Mouse (Mus musculus) c-Kit-positive CD71-positive TER-119-negative erythroid progenitor cells, embryonic 14.5 days (primary cell): Measurements from ENCODE around the gene Neurl4.
A peak's percentile ranks its signal among the peaks of the same experiment; 100 is the strongest.

Experiments
- DNase-seq: peaks from one replicate; pipeline ENCODE4 v3.0.0-alpha.2; 2013; ENCODE audit warnings: low read depth

Gene Neurl4

GRCm38 (mm10) chr11:69932254-69932653 lies 31.4 kb downstream of the Neurl4 start:
- no peak for DNase-seq

- no peak for DNase-seq
These were observed 32.2 kb downstream of the Neurl4 start for GRCm38 (mm10) chr11:69933066-69933465.

- DNase-seq = peak; percentile 92
These were observed 33.3 kb downstream of the Neurl4 start for GRCm38 (mm10) chr11:69934169-69934568.

GRCm38 (mm10) chr11:69934681-69935080 lies 33.8 kb downstream of the Neurl4 start:
- no peak for DNase-seq

GRCm38 (mm10) chr11:69935137-69935879 lies 34.4 kb downstream of the Neurl4 start, which contains the start of gene Ybx2:
TSS of gene Ybx2 (plus strand) at chr11:69935796.
- DNase-seq = no peak

DNA sequence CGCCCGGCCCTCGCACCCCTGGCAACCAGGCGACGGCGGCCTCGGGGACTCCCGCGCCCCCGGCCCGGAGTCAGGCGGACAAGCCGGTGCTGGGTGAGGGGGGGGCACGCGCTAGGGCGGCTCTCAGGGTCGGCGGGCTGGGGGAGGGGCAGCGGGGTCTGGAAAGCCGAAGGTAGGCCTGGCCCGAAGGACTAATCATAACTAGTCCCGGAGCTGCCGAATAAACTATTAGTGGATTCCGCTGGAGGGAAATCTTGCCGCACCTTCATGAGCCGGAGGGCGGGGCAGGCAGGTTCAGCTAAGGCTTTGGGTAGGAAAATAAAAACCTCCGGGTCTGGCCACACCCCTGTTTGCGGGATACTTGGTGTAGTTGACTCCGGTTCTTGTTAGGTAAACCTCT lies 35.3 kb downstream of the Neurl4 start:
- no peak for DNase-seq

- no peak for DNase-seq
These were observed 36.0 kb downstream of the Neurl4 start for GRCm38 (mm10) chr11:69936714-69937347.

DNA sequence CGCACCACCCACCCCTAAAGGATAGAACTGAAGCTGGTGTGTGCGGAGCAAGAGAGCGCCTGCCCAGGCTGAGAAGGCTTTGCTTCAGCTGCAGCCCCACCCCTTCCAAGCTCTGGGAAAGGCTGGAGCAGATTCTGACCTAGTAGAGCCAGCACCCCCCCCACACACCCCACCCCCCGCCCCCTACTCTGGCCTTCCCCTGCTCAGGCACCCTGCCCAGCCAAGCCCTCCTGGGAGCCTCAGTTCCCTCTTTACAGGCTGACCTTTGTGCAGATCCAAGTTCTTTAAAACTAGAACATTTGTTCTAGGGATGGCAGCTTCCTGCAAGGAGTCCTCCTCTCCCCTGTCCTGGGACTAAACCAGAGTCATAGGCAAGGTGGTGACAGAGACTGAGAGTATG lies 36.5 kb downstream of the Neurl4 start:
- DNase-seq = no peak

- DNase-seq = no peak
These were observed 37.0 kb downstream of the Neurl4 start for GRCm38 (mm10) chr11:69937834-69938233.

DNA sequence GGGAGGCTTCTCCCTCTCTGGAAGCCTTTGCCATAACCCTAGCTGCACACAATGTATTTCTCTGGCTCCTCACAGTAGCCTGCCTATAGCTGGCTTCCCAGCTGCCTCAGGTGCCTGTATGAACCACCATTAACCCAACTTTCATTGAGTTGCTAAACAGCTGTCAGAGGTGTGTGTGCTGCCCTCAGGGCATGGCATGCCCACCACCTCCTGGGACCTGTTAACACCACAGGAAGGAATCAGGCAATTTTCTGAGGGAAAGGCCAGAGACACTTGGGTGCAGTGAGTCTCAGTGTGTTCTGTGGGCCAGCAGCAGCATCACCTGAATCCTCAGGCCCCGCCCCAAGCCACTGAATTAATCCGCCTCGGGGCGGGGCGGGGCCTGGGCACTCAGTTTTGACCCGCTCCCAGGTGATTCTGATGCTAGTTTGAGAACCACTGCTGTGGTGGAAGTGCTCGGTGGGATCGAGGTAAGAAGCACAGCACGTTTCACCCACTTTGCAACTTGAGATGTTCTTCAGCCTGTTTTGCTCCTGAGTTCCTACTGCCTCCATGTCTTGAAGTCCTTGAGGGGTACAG lies 37.6 kb downstream of the Neurl4 start:
- DNase-seq = no peak

DNA sequence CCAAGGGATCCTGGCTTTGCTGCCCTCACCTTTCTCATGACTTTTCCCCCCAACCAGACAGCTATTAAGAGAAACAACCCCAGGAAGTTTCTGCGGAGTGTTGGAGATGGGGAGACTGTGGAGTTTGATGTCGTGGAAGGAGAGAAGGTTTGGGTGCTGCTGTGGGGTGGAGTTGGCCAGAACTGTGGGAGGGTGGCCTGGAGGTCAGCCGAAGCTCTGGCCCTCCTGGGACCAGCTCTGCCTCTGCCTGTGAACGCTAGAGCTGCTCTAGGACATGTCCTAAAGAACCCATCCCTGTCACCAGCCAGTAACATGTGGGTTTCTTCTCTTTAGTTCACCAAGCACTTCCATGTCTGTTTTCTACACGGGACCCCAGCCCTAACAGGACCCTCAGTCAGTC lies 38.3 kb downstream of the Neurl4 start:
- DNase-seq = no peak

DNA sequence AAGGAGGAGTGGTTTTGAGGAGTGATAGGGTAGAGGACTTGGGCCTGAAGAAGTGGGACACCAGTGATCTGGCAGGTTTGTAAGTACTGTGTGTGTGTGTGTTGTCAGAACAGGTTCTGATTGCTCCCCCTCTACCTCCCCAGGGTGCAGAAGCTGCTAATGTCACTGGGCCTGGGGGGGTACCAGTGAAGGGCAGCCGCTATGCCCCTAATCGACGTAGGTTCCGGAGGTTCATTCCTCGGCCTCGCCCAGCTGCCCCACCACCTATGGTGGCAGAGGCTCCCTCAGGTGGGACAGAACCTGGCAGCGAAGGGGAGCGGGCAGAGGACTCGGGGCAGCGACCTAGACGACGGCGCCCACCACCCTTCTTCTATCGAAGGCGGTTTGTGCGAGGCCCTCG lies 38.9 kb downstream of the Neurl4 start:
- no peak for DNase-seq

GRCm38 (mm10) chr11:69940962-69941361 lies 40.1 kb downstream of the Neurl4 start:
- no peak for DNase-seq

GRCm38 (mm10) chr11:69945216-69945615 lies 44.3 kb downstream of the Neurl4 start:
- DNase-seq = no peak

DNA sequence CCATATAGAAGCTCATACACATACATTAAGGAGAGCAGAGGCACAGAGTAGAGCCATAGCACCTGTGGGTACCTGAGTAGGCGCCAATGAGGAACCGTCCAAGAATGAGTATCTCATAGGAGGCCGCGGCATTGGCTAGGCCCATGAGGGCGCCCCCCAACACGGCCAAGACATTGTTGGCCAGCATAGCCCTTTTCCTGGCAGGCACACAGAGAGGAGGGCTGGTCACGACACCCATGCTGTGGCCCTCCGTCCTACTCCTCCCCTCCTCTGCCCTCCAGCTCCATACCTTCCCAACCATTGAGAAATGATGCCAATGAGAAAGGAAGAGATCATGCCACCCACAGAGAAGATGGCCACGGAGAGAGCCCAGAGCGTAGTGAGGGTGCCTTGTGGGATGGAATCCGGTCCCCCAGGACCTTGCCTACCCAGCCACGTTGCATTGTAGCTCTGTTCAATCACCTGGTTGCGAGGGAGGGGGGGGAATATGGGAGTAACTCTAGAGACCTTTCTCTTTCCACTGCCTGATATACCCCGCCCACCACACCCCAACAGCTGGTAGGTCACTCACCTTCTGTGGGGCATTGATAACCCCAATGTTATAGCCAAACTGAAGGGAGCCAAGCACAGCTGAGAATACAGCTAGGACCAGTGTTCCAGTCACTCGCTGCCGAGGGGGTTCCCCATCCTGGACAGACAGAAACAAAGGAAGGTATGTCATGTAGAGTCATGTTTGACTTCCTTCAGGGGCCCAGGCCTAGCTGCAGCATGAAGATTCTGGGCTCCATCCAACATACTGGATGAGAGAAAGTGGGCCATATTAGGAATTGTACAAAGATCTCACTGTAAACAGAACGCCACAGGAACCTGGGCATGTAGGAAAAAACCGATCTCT lies 45.4 kb downstream of the Neurl4 start:
- DNase-seq = peak; percentile 65

DNA sequence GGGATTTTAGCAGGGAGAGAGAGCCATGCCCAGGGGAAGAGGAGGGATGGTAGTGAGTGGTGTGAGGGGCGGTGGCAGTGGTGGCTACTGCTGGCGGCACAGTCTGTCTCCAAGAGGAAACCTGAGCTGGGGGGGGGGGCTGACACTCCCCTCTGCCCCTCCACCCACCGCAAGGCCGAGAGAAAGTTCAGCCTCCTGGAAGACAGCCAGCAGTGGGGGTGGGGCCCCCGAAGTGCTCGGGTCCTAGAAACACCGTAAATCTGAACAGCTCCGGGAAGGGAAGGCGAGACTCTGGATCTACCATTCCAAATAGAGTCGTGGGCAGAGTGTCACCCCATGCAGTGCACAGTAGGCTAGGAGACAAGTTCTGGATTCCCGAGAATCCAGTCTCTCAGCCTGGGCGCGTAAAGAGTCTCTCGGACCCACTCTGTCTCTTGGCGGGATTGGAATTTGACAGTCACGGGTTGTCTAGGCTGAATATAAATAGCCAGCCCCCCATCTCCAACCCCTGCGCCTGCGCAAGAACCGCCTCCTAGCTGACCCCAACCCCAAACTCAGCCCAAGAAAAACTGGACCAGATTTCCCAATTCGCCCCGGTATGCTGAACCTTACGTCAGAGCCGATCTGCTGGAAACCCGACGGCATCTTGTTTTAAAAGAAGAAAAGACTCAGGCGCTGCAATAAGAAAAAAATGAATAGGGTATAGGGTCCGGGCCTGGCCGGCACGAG lies 46.6 kb downstream of the Neurl4 start:
- no peak for DNase-seq

GRCm38 (mm10) chr11:69948066-69948762 lies 47.3 kb downstream of the Neurl4 start, which contains the start of gene Slc2a4:
TSS of gene Slc2a4 (minus strand) at chr11:69948188.
- DNase-seq = peak; percentile 94

GRCm38 (mm10) chr11:69948763-69949150 lies 47.9 kb downstream of the Neurl4 start:
- peak; percentile 93 for DNase-seq

DNA sequence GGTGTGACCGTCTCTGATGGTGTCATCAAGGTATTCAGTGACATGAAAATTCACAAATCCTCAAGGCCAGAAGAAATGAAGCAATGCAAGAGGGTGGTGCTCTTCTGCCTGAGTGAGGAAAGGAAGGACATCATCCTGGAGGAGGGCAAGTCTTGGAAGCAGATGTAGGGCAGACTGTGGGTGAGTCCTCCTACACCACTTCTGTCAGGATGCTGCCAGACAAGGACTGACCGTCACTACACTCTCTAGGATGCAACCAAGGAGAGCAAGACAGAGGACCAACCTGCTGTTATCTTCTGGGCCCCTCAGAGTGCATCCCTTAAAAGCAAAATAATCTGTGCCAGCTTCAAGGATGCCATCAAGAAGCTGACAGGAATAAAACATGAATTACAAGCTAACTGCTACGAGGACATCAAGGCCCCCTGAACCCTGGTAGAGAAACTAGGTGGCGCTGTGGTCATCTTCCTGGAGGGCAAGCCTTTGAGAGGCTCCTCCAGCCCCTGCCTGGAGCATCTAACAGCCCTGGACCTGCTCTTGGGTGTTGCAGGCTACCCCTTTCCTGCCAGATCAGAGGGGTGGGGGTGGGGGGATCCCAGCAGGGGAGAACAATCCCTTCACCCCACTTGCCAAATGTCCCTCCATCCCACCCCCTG lies 50.1 kb downstream of the Neurl4 start:
- no peak for DNase-seq

DNA sequence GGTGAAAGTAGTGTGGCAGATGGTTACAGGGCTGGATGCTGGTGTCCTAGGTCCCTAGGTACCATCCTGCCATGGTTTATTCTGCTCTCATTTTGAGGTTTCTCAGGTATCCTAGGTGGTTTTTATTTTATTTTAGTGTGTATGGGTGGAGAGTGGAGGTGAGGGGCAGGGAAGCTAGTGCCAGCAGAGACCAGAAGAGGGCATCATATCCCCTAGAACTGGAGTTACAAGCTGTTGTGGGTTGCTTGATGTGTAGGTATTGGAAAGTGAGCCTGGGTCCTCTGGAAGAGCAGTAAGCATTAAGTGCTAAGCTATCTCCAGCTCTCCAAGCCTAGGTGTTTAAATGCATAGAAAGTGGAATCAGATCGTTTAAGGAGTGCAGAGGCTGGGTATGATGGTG lies 51.4 kb downstream of the Neurl4 start:
- no peak for DNase-seq
